Mouse (Mus musculus) midbrain, embryonic 11.5 days (tissue): ENCODE measurements around the gene Sdk2. TPM values are rescaled to one million over a fixed set of nuclear protein-coding genes. Genes with fewer than 3 reads are reported as not detected.

Experiments
- ATAC-seq: fragments of 200-750 bp; cut with Nextera tagmentation; 2 replicates; pipeline ENCODE4 v1.8.0; 2017; ENCODE audit warnings: moderate TSS enrichment, moderate library complexity; ENCODE audit not compliant: low FRiP score
- DNase-seq: peaks from one replicate; pipeline ENCODE4 v3.0.0; 2015; ENCODE audit warnings: low spot score; ENCODE audit errors: missing footprints
- H3K27ac ChIP-seq: fragments of 300-500 bp; sonication (generic); 2 replicates; pipeline ENCODE4 v1.5.1; 2014; ENCODE audit warnings: low read depth, low read length
- H3K27me3 ChIP-seq: fragments of 300-500 bp; sonication (generic); 2 replicates; pipeline ENCODE4 v1.6.1; 2014; ENCODE audit warnings: mild to moderate bottlenecking, low read length, moderate library complexity, mixed read lengths; ENCODE audit not compliant: control insufficient read depth, insufficient read depth
- H3K36me3 ChIP-seq: fragments of 300-500 bp; sonication (generic); 2 replicates; pipeline ENCODE4 v1.6.1; 2014; ENCODE audit warnings: mild to moderate bottlenecking, low read length, moderate library complexity, mixed read lengths; ENCODE audit not compliant: control insufficient read depth, insufficient read depth
- H3K4me1 ChIP-seq: fragments of 300-500 bp; sonication (generic); 2 replicates; pipeline ENCODE4 v1.6.1; 2014; ENCODE audit warnings: low read length; ENCODE audit not compliant: control insufficient read depth, insufficient read depth
- H3K4me2 ChIP-seq: fragments of 300-500 bp; sonication (generic); 2 replicates; pipeline ENCODE4 v1.6.1; 2014; ENCODE audit warnings: mild to moderate bottlenecking, moderate library complexity
- H3K4me3 ChIP-seq: fragments of 300-500 bp; sonication (generic); 2 replicates; pipeline ENCODE4 v1.5.1; 2014; ENCODE audit warnings: low read depth, low read length
- H3K9ac ChIP-seq: fragments of 300-500 bp; sonication (generic); 2 replicates; pipeline ENCODE4 v1.6.1; 2014; ENCODE audit warnings: low read length
- H3K9me3 ChIP-seq: fragments of 300-500 bp; sonication (generic); 2 replicates; pipeline ENCODE4 v1.6.1; 2016; ENCODE audit warnings: low read length; ENCODE audit not compliant: control insufficient read depth
- WGBS: fragments of 180-500 bp; shearing (Covaris S2); extraction: QIAGEN DNeasy Blood & Tissue Kit; methylation state at CpG from one replicate; pipeline ENCODE4 v1.1.7; 2014; 5-methylcytosine and 5-hydroxymethylcytosine counted together
- polyA plus RNA-seq: library from polyadenylated mRNA; unstranded; fragments of >200 nt; fragmentation: Nextera tagmentation; extraction: Ambion mirVana; gene quantifications from 2 replicates; pipeline ENCODE4 v1.2.1, GENCODE M21; 2014

Sdk2 gene
- polyA plus RNA-seq, 1 experiment from 2014 or later, result 2.6 TPM

DNA sequence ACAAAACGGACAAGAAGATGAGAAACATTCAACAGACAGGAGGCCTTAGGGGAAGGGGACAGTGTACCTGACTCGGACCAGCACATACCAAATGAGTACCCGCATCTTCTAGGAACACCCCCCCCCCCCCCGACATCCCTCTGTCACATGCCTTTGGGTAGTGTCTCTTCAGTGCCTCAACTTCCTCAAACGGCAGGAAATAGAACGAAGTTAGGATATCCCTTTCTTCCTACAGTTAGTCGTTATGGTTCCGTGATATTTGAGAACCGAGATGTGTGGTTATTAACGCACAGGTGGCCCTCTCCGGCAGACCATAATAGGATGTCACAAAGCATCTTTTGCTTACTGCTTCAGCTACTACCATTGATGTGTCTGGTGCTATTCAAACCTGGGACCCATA, 279.8 kb downstream of the Sdk2 start:
- H3K9me3 ChIP-seq, result no peaks in the 10 kb centered on the region
- peak overlapping the region; percentile 40 for H3K4me2 ChIP-seq
- no peaks in the 10 kb centered on the region for H3K36me3 ChIP-seq
- no peak overlapping the region; the same call in 1 of the 2 replicates for H3K9ac ChIP-seq
- no peak for DNase-seq
- no peak overlapping the region for H3K4me3 ChIP-seq
- H3K27ac ChIP-seq, result peak overlapping the region; percentile 96
- peaks cover 45% of the 10 kb centered on the region for H3K4me1 ChIP-seq
- WGBS, result 88% methylated on average over 11 of the region's 11 CpGs
- H3K27me3 ChIP-seq, result no peaks in the 10 kb centered on the region
- ATAC-seq, result no peak

DNA sequence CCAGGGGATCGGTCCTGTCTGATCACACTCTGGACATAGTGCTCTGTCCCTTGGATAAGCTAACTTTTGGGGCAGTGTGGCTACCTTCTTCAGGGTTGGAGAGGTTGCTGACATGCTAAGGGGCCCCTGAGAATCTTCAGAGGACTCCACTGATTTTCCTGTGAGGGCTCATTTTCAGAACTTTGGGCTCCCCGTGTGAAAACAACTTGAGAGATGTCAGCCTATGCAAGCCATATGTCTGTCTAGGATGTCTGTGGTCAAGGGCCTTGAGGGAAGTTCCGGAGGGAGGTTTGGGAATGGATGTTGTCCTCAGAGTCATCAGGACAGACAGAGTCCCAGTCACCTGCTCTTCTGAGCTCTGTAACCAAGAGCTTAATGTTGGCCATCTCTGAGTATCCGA, 280.5 kb downstream of the Sdk2 start:
- ATAC-seq, result no peak; the same call in 1 of the 2 replicates
- peak; percentile 93 for DNase-seq
- Histone ChIP-seq H3K36me3 (no peaks in the 10 kb centered on the region), H3K27ac (peak overlapping the region; percentile 96), H3K27me3 (no peaks in the 10 kb centered on the region), H3K4me3 (peak overlapping the region; percentile 15; the same call in 1 of the 2 replicates), H3K4me2 (peak overlapping the region; percentile 40), H3K4me1 (peaks cover 39% of the 10 kb centered on the region), H3K9me3 (no peaks in the 10 kb centered on the region), H3K9ac (peak overlapping the region; percentile 48)
- WGBS, result 41% methylated on average over 4 of the region's 4 CpGs

DNA sequence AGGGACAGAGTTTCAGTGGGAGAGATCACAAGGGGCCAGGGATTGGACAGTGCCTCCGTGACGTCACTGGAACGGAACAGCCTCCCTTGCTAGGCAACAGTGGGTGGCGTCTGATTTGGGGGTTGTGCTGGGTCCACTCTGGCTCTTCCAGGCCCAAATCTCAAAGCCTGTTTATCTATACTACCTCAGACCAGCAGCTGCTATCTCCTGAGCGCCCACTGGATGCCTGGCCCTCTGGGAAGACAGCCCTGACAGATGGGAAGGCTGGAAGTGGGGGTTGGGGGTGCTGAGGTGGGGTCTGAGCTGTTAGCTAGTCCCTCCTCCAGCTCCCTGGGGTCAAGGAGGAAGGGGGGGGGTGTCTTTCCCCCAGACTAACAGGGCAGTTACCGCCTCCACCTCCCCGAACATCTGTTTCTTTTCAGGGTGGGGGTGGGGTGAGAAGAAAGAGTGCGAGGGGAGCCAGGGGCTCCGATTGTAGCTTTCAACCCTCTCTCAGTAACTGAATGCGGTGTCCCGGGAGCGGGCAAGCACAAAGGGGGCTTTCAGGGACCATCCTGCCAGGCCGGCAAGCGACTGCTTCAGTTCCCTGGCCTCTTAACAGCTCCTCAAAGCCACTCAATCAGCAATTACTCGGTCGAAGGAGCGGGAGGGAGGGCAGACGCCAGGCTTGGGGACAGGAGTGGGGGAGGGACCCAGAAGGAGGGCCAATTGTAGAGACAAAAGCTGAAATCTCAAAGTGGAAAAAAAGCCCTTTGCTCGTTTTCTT, 281.3 kb downstream of the Sdk2 start:
- peak; percentile 98 for DNase-seq
- peak overlapping the region; percentile 48 for H3K9ac ChIP-seq
- H3K27ac ChIP-seq, result peak overlapping the region; percentile 96
- peak overlapping the region; percentile 40 for H3K4me2 ChIP-seq
- peak; percentile 92 for ATAC-seq
- peaks cover 36% of the 10 kb centered on the region for H3K4me1 ChIP-seq
- H3K27me3 ChIP-seq, result no peaks in the 10 kb centered on the region
- no peaks in the 10 kb centered on the region for H3K36me3 ChIP-seq
- 1% methylated on average over 19 of the region's 19 CpGs for WGBS
- H3K9me3 ChIP-seq, result no peaks in the 10 kb centered on the region
- peak overlapping the region; percentile 15; the same call in 1 of the 2 replicates for H3K4me3 ChIP-seq

DNA sequence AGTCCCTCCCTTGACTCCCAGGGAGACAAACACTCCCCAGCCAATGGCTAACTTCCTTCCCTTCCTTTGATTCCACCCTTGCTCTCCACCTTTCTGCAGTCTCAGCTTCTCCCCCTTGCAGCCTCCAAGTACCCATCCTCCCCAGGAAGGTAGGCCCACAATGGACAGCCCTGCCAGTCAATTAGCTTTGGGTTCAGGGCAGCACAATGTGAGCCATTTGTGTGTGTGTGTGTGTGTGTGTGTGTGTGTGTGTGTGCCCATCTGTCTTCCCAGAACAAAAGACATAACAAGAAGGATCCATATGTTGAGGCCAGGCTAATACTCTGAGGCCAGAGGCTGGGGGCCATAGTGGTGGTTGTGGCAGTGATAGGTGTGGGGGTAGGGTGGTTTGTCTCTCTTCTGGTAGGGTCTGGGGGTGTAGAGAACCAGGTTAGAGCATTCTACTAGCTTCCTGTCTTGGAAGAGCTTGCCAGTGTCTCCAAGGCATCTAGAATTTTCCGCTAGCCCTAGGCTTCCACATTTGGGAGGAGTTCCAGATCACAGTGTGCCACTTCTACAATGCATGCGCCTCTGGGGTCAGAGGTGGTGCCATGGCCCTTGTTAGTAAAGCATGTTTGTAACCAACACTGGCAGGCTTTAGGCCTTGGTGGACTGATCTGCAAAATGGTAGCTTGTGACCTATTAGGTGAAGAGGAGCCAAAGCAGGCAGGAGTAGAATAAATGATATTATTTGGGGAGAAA, 282.0 kb downstream of the Sdk2 start:
- peak overlapping the region; percentile 40; the same call in 1 of the 2 replicates for H3K4me2 ChIP-seq
- ATAC-seq, result peak; percentile 12; the same call in 1 of the 2 replicates
- 18% methylated on average over 2 of the region's 2 CpGs for WGBS

GRCm38 (mm10) chr11:113782496-113782895, 284.4 kb downstream of the Sdk2 start:
- no peak for ATAC-seq
- DNase-seq, result no peak
- Histone ChIP-seq H3K4me1 (peaks cover 48% of the 10 kb centered on the region), H3K4me2 (no peak overlapping the region), H3K9me3 (no peaks in the 10 kb centered on the region), H3K4me3 (no peak overlapping the region), H3K9ac (no peak overlapping the region), H3K36me3 (no peaks in the 10 kb centered on the region), H3K27me3 (no peaks in the 10 kb centered on the region), H3K27ac (no peak overlapping the region)
- WGBS, result 96% methylated on average over 2 of the region's 2 CpGs

More for the DNA sequence above, 282.0 kb downstream of the Sdk2 start:
- peak overlapping the region; percentile 96 for H3K27ac ChIP-seq
- peaks cover 42% of the 10 kb centered on the region for H3K4me1 ChIP-seq
- peak overlapping the region; percentile 48 for H3K9ac ChIP-seq
- no peaks in the 10 kb centered on the region for H3K27me3 ChIP-seq
- no peaks in the 10 kb centered on the region for H3K36me3 ChIP-seq
- no peaks in the 10 kb centered on the region for H3K9me3 ChIP-seq
- no peak overlapping the region for H3K4me3 ChIP-seq
- DNase-seq, result peak; percentile 94

- no peaks in the 10 kb centered on the region for H3K36me3 ChIP-seq
- H3K4me1 ChIP-seq, result peaks cover 43% of the 10 kb centered on the region
- 78% methylated on average over 2 of the region's 2 CpGs for WGBS
- H3K4me3 ChIP-seq, result no peak overlapping the region
- H3K9me3 ChIP-seq, result no peaks in the 10 kb centered on the region
- DNase-seq, result no peak
- ATAC-seq, result no peak
- no peak overlapping the region for H3K4me2 ChIP-seq
- H3K27ac ChIP-seq, result no peak overlapping the region
- no peaks in the 10 kb centered on the region for H3K27me3 ChIP-seq
- H3K9ac ChIP-seq, result no peak overlapping the region
These were observed 284.8 kb downstream of the Sdk2 start for GRCm38 (mm10) chr11:113782006-113782405.

DNA sequence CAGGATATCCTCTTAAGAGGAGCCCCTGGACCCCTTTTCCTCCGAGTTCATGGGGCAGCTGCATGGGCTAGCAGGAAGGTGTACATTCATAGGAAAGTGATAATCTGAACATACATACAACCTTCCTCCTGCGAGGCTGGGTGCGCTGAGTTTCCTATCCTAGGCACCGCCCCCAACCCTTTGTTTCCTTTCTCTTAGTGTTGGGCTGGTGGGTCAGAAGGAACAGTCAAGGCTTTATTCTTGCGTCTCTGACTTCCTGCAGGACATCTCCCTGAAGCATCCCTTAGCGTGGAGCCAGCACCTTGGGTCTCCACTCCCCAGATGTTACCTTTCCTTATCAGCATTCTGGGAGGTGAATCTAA, 287.2 kb downstream of the Sdk2 start:
- 7% methylated on average over 6 of the region's 6 CpGs for WGBS
- Histone ChIP-seq H3K9me3 (no peaks in the 10 kb centered on the region), H3K9ac (0 out of 2 replicates have a peak overlapping the region, but pooled peaks have one; percentile 24), H3K4me2 (peak overlapping the region; percentile 13; the same call in 1 of the 2 replicates), H3K27me3 (no peaks in the 10 kb centered on the region), H3K4me3 (no peak overlapping the region), H3K27ac (no peak overlapping the region; the same call in 1 of the 2 replicates), H3K4me1 (peaks cover 25% of the 10 kb centered on the region), H3K36me3 (no peaks in the 10 kb centered on the region)
- DNase-seq (no peak), ATAC-seq (0 out of 2 replicates have a peak, but pooled peaks have one; percentile 5)

DNA sequence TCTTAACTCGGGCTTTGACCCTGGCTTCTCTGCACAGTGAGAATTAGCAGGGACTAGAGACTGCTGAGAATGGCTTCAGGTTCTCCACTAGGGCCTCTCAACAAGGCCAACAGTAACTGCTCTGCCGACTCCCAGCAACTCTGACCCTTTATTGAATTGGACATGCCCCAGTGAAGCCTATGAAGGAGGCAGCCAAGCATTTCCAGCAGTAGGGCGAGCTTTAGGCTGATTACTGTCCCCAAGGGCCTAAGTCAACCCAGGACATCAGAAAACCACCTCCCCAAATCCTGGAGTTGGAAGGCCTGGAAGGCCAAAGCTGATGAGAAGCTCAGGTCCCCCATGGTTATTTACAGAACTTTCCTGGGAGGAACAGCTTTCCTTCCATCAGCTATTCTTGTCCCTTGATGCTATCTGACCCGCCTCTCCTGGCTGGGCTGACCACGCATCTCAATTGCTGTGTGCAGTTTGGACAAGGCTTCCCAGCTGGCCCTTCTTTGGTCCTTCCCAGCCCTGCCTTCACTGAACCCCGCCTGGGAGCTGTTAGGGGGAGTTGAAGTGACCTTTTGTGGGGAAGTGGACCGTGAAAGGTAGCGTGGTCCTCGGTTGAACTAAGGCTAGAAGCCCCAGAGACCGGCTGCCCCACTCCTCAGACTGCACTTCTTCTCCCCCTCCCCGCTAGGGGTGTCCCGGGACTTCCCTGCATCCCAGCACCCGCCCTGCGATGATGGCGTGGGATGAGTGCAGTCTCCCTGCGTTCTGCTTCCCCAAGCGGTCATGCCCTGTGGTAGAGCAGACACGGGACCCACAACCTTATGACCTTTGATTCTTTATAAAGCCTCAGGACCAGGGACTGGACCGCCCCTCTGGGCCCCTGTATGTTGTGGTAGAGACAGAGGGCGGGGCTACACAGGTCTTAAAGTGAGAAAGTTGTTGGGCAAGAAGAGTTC, 287.8 kb downstream of the Sdk2 start:
- H3K9ac ChIP-seq, result 0 out of 2 replicates have a peak overlapping the region, but pooled peaks have one; percentile 24
- H3K9me3 ChIP-seq, result no peaks in the 10 kb centered on the region
- peak overlapping the region; percentile 13; the same call in 1 of the 2 replicates for H3K4me2 ChIP-seq
- ATAC-seq, result peak; percentile 69
- no peak overlapping the region; the same call in 1 of the 2 replicates for H3K27ac ChIP-seq
- 11% methylated on average over 20 of the region's 20 CpGs for WGBS
- DNase-seq, result peak; percentile 92
- no peak overlapping the region for H3K4me3 ChIP-seq
- peaks cover 21% of the 10 kb centered on the region for H3K4me1 ChIP-seq
- H3K27me3 ChIP-seq, result no peaks in the 10 kb centered on the region
- no peaks in the 10 kb centered on the region for H3K36me3 ChIP-seq
